Mouse (Mus musculus) 416B (cell line): ENCODE results near the gene Arhgef26.

ENCODE experiments used
- DNase-seq: peaks from one replicate; pipeline ENCODE4 v3.0.0; 2011; ENCODE audit warnings: low read depth

Arhgef26 gene

DNA sequence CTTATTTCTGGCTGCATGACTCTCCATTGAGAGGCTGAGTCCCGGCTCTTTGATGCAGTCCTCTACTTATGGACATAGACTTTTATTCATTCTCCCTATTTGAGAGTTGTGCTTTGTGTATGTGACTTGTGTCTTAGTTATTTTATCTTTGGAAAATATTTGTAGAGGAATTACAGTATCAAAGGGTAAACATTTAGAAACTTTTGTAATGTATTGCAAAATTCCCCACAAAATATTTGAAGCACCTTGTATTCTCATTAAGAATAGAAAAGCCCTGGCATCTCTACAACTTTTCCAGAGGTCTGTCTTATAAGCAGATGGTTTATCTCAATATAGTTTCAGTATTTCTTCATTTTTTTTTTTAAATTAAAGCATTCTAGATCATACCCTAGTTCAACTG, 44.7 kb downstream of the Arhgef26 start:
- no peak for DNase-seq

DNA sequence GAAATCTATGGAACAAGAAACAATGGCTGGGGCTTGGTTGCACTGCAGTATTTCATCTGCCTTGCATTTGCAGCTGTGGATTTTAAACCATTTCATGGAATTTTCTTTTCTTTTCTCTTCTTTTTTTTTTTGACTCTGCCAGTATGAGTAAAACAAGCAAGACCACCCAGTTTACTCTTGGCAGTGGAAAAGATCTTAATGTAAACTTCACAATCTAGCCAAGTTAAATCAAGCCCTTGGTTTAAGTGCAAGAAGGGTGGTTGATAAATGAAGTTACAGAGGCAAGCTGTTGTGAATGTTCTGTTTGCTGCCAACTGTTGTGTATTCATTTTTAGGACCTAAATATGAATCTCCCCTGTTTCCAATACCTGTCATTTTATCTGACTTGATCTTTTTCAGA, 54.5 kb downstream of the Arhgef26 start:
- DNase-seq, result no peak

DNA sequence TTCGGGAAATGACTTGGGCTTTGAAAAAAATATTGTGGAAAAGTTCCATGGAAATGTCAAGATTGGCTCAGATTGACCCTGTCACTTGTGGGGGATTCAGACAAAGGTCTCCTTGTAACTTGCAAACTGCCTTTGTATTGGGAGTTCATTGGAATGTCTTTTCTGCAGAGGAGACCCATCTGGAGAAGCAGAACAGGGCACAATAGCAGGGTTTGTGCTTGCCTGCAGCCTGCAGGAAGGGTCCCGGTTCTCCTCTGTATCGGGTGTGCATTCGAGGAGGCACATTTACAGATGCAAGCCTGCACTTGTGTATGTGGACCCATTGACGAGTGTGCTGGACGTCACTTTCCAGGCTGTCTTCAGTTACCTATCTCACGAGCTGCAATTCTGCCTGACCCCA, 56.1 kb downstream of the Arhgef26 start:
- DNase-seq, result no peak

DNA sequence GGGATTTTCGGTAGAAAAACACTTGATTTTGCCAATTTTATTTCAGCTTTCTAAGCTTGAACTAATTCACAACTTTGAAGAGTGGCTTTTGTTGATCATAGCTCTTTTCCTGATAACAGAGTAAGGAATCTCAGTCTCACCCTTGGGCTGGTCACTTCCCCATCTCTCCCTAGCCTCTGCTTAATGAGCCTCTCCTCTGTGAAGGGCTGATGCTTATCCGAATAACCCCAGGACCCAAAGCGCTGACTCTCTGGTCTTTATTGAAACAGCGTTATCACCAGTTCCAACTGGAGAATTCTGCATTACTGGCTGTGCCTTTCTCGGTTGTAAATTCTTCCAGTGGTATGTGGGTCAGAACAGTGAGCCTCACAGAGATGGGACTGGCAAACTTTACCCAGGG, 57.2 kb downstream of the Arhgef26 start:
- no peak for DNase-seq

- DNase-seq, result no peak
Observed at GRCm38 (mm10) chr3:62396109-62396508, 58.0 kb downstream of the Arhgef26 start.

DNA sequence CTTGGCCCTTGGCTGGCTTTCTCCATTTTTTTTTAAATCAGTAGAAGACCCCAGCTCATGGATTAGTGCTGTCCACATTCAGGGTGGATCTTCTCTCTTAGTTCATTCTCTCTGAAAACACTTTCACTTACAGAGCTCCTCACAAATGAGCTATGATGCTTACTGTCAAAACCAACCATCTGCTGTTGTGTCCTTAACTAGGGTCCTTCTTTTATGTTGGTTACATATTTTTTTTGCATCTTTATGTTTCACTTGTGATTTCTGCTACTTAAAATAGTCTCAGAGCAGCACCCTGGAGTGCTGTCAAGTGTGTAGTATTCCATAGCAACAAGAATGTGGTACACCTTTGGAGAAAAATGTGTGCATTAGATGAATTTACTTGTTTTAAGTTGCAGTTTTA, 60.0 kb downstream of the Arhgef26 start:
- DNase-seq, result no peak

DNA sequence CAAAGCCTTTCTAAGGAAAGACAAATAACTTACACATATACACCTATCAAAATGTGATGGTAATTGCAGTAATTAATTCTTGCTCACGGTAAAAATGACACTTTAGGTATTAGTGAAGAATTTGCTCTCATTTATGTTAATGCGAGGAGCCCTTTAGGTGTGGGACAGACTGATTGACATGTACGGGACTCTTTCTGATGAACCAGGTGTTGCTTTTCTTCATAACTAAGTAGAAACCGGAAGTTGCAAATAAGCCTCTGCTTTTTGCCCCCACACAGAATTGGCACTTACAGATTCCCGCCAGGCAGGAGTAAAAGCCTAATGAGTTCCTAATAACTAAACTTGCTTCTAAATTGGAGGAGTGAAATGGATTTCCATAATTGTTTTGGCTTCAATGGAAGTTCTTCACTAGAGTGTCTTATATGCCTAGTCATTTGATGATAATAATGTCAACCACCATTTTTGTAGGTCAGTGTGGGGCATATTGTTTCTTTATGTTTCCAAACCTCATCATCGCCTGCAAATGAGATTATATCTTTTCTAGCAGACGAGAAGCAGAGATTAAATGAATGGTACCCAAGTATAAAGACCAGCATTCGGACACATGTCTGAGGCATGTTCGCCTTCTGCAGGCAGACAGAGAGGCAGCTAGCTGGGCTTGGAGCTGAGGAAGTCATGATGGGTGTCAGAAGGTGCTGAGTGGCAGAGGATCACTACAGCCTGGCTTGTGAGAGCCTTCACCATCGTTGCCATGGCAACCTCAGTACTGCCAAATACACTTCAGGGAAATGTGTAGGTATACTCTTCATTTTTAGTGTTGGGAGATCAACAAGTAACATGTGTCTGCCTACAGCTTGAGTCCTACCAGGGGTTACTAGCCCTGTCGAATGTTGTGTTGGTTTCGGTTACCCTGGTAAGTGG, 61.9 kb downstream of the Arhgef26 start:
- DNase-seq, result no peak

DNA sequence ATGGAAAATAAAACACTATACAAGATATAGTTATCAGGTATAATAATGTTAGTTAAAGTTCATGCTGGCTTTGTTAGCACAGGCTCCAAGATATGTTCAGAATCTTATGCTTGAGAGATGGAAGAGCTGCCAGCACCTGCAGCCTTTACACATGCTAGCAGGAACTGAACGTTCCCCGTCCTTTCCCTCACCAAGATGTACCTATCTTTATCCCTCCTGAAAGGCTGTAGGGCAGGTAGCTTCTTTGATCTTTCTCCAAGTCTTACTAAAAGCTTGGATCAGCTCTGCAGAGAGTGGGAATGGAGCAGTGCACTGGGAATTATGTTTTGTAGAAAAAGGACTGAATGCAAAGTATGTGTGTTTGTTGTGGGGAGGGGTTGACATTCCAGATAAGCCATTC, 64.3 kb downstream of the Arhgef26 start:
- DNase-seq, result no peak

GRCm38 (mm10) chr3:62404477-62405246, 66.5 kb downstream of the Arhgef26 start:
- no peak for DNase-seq

- no peak for DNase-seq
Observed at GRCm38 (mm10) chr3:62409555-62410182, 71.5 kb downstream of the Arhgef26 start.

- DNase-seq, result no peak
Observed at GRCm38 (mm10) chr3:62410491-62410890, 72.3 kb downstream of the Arhgef26 start.

GRCm38 (mm10) chr3:62412704-62413103, 74.6 kb downstream of the Arhgef26 start:
- no peak for DNase-seq

GRCm38 (mm10) chr3:62414926-62415325, 76.8 kb downstream of the Arhgef26 start:
- no peak for DNase-seq

DNA sequence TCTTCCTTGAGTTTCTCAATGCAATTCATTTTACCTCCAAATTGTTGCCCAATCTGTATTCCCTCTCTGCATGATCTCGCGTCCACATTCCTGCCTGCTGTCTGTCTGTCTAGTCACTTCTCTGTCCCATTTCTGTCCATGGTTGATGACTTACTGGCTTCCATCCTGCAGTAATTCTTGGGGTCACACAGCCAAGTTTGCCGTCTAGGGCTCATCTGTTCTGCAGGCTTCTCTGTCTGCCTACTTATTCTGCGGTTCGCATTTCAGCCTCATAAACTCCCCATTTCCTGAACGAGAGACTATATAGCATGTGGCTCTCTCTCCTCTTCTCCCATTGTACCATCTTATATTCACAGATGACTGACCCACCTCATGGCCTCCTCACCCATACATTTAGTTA, 79.3 kb downstream of the Arhgef26 start:
- DNase-seq, result no peak

DNA sequence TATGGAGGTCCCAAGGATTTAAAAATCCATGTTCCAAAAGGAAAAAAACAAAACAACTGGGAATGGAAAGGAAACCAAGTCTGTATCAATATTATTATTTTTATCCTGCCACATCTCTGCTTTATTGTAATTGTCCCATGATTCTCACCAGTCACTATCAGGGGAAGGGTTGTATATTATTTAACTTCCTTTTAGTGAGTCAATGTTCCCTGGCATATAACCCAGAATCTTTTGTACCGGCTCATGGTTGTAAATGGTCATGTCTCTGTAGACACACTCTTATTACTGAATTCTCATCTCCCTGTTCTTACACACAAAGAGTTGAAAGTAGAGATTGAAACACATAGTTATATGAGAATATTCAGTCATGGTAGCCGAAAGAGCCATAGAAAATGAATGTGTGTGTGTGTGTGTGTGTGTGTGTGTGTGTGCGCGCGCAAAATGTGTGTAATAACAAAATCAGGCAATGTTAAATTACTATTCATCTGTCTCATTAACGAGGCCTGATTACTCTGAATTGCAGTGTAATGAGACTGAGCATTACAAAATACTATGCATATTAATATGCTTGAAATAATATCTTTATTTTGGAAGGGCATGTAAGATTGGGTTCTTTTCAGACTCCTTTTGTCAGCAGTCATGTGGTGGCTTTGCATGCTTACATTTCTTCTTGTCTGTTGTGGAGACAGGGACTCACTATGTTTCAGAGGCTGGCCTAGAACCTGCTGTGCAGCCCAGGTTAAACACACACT, 80.4 kb downstream of the Arhgef26 start:
- DNase-seq, result no peak

GRCm38 (mm10) chr3:62433675-62434074, 95.5 kb downstream of the Arhgef26 start:
- no peak for DNase-seq

GRCm38 (mm10) chr3:62435923-62436322, 97.8 kb downstream of the Arhgef26 start:
- peak; percentile 10 for DNase-seq

- DNase-seq, result no peak
Observed at GRCm38 (mm10) chr3:62440431-62440969, 102.4 kb downstream of the Arhgef26 start.

DNA sequence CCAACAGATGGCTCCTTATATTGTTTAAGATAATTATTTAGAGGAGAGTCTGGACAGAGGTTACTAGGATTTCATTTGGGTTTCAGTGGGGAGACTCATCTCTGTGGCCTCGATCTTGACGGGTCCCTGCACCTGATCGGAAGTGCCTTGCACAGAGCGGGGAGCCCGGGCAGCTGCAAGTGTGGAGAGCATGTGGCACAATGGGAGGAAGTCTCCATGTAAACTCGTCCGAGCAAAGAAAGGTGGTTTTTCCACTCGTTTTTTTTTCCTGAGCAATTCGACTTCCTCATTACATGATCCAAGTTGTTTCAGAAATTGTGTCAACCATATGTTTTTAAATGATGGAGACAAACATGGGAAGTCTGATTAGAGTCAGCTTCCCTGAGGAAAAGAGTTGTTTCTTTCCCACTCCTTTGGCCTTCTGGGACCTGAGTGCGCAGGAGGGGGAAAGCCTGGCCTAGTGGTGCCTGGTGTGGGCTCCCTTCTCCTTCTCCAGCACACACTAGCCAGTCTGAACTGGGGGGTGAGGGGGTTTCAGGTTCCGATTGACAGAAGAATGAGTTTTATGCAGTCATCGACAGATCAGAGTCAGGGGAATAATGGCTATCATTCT, 105.5 kb downstream of the Arhgef26 start:
- no peak for DNase-seq

DNA sequence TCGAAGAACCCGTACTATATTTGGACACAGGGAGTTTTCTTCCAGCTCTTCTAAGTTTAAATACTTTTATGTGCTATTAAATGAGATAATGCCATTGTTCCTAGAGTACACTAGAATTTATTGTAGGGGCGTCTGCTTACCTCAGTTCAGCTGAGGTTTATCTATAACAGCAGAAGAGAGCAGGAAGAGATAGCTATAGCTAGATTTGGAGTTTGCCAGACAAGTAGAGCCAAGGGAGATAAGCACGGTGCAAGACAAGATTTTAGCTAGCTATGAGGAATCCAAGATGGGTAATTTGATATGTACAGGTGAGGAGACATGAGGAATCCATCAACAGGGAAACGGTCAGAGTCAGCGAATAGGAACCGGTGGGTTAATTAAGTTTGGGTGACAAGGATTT, 108.1 kb downstream of the Arhgef26 start:
- no peak for DNase-seq

GRCm38 (mm10) chr3:62447151-62447550, 109.0 kb downstream of the Arhgef26 start:
- DNase-seq, result no peak
